Mouse (Mus musculus): ENCODE results near the gene Rasgef1b.

DNA sequence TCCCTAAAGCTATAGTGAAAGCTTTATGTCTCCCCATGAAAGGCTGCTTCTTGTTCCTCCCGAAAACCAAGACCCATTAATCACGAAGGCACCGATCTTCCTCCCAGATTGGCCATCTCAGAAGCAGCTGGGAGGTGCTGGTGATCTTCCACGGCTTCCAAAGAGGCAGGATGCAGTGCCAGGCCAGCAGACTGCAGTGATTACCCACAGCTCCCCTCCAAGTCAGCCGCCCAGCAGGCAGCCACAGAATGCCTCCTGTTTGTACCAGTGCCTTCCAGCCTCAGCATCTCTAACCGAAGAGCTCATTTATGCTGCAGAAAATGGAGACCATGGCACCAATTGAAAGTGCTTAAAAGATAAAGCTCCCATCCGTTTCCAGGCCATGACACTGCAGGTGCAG is 131.2 kb downstream of the Rasgef1b start:
- TF ChIP-seq POLR2A (IDR thresholded peaks at IDR 0.05; ENCODE audit: insufficient read length, low read depth) (no peak), TCF3 (IDR thresholded peaks at IDR 0.05; ENCODE audit: insufficient read length, low read depth) (no peak), E2F4 (IDR thresholded peaks at IDR 0.05; ENCODE audit: insufficient read depth) (no peak), TCF12 (IDR thresholded peaks at IDR 0.05; ENCODE audit: insufficient read depth, poor library complexity, severe bottlenecking) (no peak), USF1 (IDR thresholded peaks at IDR 0.05; ENCODE audit: low read depth) (no peak)
